Mouse (Mus musculus): ENCODE results near the gene Agtpbp1. TPM values are rescaled to one million over a fixed set of nuclear protein-coding genes. Genes with fewer than 3 reads are reported as not detected.
A peak's percentile ranks its signal among the peaks of the same experiment; 100 is the strongest.

Agtpbp1 gene
- polyA plus RNA-seq, 1 experiment from 2014 or later: 17.8 TPM

- Histone ChIP-seq H3K27ac (ENCODE audit: low read length) (no peak overlapping the region), H3K27me3 (ENCODE audit: control insufficient read depth, insufficient read depth, low read depth, low read length) (no peaks in the 10 kb centered on the region), H3K9me3 (ENCODE audit: control insufficient read depth, low read length) (no peaks in the 10 kb centered on the region), H3K4me2 (ENCODE audit: low read depth, low read length) (no peak overlapping the region), H3K4me3 (ENCODE audit: low read length) (no peak overlapping the region), H3K36me3 (ENCODE audit: control insufficient read depth, insufficient read depth, low read length) (peaks cover 4% of the 10 kb centered on the region; the same call in 1 of the 2 replicates), H3K9ac (ENCODE audit: low read length) (no peak overlapping the region), H3K4me1 (replicated peaks; ENCODE audit: control insufficient read depth, insufficient read depth, low read length) (no peaks in the 10 kb centered on the region)
- ATAC-seq (ENCODE audit: low read depth): no peak
- WGBS: 62% methylated on average over 11 of the region's 11 CpGs
Measured at GRCm38 (mm10) chr13:59521271-59522064, 63.6 kb downstream of the Agtpbp1 start.

GRCm38 (mm10) chr13:59520834-59521233 lies 64.2 kb downstream of the Agtpbp1 start:
- Histone ChIP-seq H3K4me2 (ENCODE audit: low read depth, low read length) (no peak overlapping the region), H3K27ac (ENCODE audit: low read length) (no peak overlapping the region), H3K27me3 (ENCODE audit: control insufficient read depth, insufficient read depth, low read depth, low read length) (no peaks in the 10 kb centered on the region), H3K4me3 (ENCODE audit: low read length) (no peak overlapping the region), H3K9me3 (ENCODE audit: control insufficient read depth, low read length) (no peaks in the 10 kb centered on the region), H3K9ac (ENCODE audit: low read length) (no peak overlapping the region), H3K4me1 (replicated peaks; ENCODE audit: control insufficient read depth, insufficient read depth, low read length) (no peaks in the 10 kb centered on the region), H3K36me3 (ENCODE audit: control insufficient read depth, insufficient read depth, low read length) (peaks cover 2% of the 10 kb centered on the region; the same call in 1 of the 2 replicates)
- 81% methylated on average over 2 of the region's 2 CpGs for WGBS
- no peak for ATAC-seq (ENCODE audit: low read depth)

- no peak overlapping the region for H3K9ac ChIP-seq (ENCODE audit: low read length)
- no peaks in the 10 kb centered on the region for H3K9me3 ChIP-seq (ENCODE audit: control insufficient read depth, low read length)
- no peak for ATAC-seq (ENCODE audit: low read depth)
- H3K27me3 ChIP-seq (ENCODE audit: control insufficient read depth, insufficient read depth, low read depth, low read length): no peaks in the 10 kb centered on the region
- 86% methylated on average over 6 of the region's 6 CpGs for WGBS
- H3K27ac ChIP-seq (ENCODE audit: low read length): no peak overlapping the region
- no peaks in the 10 kb centered on the region; the same call in 1 of the 2 replicates for H3K36me3 ChIP-seq (ENCODE audit: control insufficient read depth, insufficient read depth, low read length)
- H3K4me2 ChIP-seq (ENCODE audit: low read depth, low read length): no peak overlapping the region
- no peaks in the 10 kb centered on the region for H3K4me1 ChIP-seq (replicated peaks; ENCODE audit: control insufficient read depth, insufficient read depth, low read length)
- no peak overlapping the region for H3K4me3 ChIP-seq (ENCODE audit: low read length)
Measured at GRCm38 (mm10) chr13:59519479-59519878, 65.5 kb downstream of the Agtpbp1 start.

- Histone ChIP-seq H3K9ac (ENCODE audit: low read length) (no peak overlapping the region), H3K36me3 (ENCODE audit: control insufficient read depth, insufficient read depth, low read length) (no peaks in the 10 kb centered on the region; the same call in 1 of the 2 replicates), H3K4me2 (ENCODE audit: low read depth, low read length) (no peak overlapping the region), H3K27ac (ENCODE audit: low read length) (no peak overlapping the region), H3K4me3 (ENCODE audit: low read length) (no peak overlapping the region), H3K9me3 (ENCODE audit: control insufficient read depth, low read length) (no peaks in the 10 kb centered on the region), H3K4me1 (replicated peaks; ENCODE audit: control insufficient read depth, insufficient read depth, low read length) (no peaks in the 10 kb centered on the region), H3K27me3 (ENCODE audit: control insufficient read depth, insufficient read depth, low read depth, low read length) (no peaks in the 10 kb centered on the region)
- 50% methylated on average over 4 of the region's 4 CpGs for WGBS
- no peak for ATAC-seq (ENCODE audit: low read depth)
Measured at GRCm38 (mm10) chr13:59518016-59518415, 67.0 kb downstream of the Agtpbp1 start.

- Histone ChIP-seq H3K27ac (ENCODE audit: low read length) (no peak overlapping the region), H3K9me3 (ENCODE audit: control insufficient read depth, low read length) (no peaks in the 10 kb centered on the region), H3K4me1 (replicated peaks; ENCODE audit: control insufficient read depth, insufficient read depth, low read length) (peaks cover 2% of the 10 kb centered on the region), H3K4me2 (ENCODE audit: low read depth, low read length) (no peak overlapping the region), H3K27me3 (ENCODE audit: control insufficient read depth, insufficient read depth, low read depth, low read length) (no peaks in the 10 kb centered on the region), H3K9ac (ENCODE audit: low read length) (no peak overlapping the region), H3K4me3 (ENCODE audit: low read length) (no peak overlapping the region), H3K36me3 (ENCODE audit: control insufficient read depth, insufficient read depth, low read length) (no peaks in the 10 kb centered on the region; the same call in 1 of the 2 replicates)
- no peak for ATAC-seq (ENCODE audit: low read depth)
- WGBS: 34% methylated on average over 7 of the region's 7 CpGs
Measured at GRCm38 (mm10) chr13:59515074-59515473, 70.0 kb downstream of the Agtpbp1 start.

GRCm38 (mm10) chr13:59509644-59510366 lies 75.2 kb downstream of the Agtpbp1 start:
- Histone ChIP-seq H3K36me3 (ENCODE audit: control insufficient read depth, insufficient read depth, low read length) (peaks cover 3% of the 10 kb centered on the region), H3K9ac (ENCODE audit: low read length) (0 out of 2 replicates have a peak overlapping the region, but pooled peaks have one; percentile 18), H3K4me2 (ENCODE audit: low read depth, low read length) (peak overlapping the region; percentile 15), H3K27me3 (ENCODE audit: control insufficient read depth, insufficient read depth, low read depth, low read length) (no peaks in the 10 kb centered on the region), H3K4me1 (replicated peaks; ENCODE audit: control insufficient read depth, insufficient read depth, low read length) (peaks cover 18% of the 10 kb centered on the region), H3K9me3 (ENCODE audit: control insufficient read depth, low read length) (no peaks in the 10 kb centered on the region), H3K27ac (ENCODE audit: low read length) (peak overlapping the region; percentile 77), H3K4me3 (ENCODE audit: low read length) (peak overlapping the region; percentile 10; the same call in 1 of the 2 replicates)
- WGBS: 36% methylated on average over 10 of the region's 10 CpGs
- ATAC-seq (ENCODE audit: low read depth): peak; percentile 71

GRCm38 (mm10) chr13:59508584-59508983 lies 76.4 kb downstream of the Agtpbp1 start:
- 44% methylated on average over 4 of the region's 4 CpGs for WGBS
- no peak overlapping the region for H3K4me3 ChIP-seq (ENCODE audit: low read length)
- no peaks in the 10 kb centered on the region for H3K9me3 ChIP-seq (ENCODE audit: control insufficient read depth, low read length)
- H3K9ac ChIP-seq (ENCODE audit: low read length): no peak overlapping the region
- H3K4me1 ChIP-seq (replicated peaks; ENCODE audit: control insufficient read depth, insufficient read depth, low read length): peaks cover 19% of the 10 kb centered on the region
- peaks cover 3% of the 10 kb centered on the region for H3K36me3 ChIP-seq (ENCODE audit: control insufficient read depth, insufficient read depth, low read length)
- H3K27ac ChIP-seq (ENCODE audit: low read length): peak overlapping the region; percentile 8
- no peaks in the 10 kb centered on the region for H3K27me3 ChIP-seq (ENCODE audit: control insufficient read depth, insufficient read depth, low read depth, low read length)
- H3K4me2 ChIP-seq (ENCODE audit: low read depth, low read length): no peak overlapping the region
- peak; percentile 82 for ATAC-seq (ENCODE audit: low read depth)

- no peaks in the 10 kb centered on the region for H3K9me3 ChIP-seq (ENCODE audit: control insufficient read depth, low read length)
- no peak overlapping the region for H3K9ac ChIP-seq (ENCODE audit: low read length)
- H3K27ac ChIP-seq (ENCODE audit: low read length): no peak overlapping the region
- H3K27me3 ChIP-seq (ENCODE audit: control insufficient read depth, insufficient read depth, low read depth, low read length): no peaks in the 10 kb centered on the region
- H3K36me3 ChIP-seq (ENCODE audit: control insufficient read depth, insufficient read depth, low read length): peaks cover 3% of the 10 kb centered on the region
- ATAC-seq (ENCODE audit: low read depth): no peak
- peaks cover 27% of the 10 kb centered on the region for H3K4me1 ChIP-seq (replicated peaks; ENCODE audit: control insufficient read depth, insufficient read depth, low read length)
- no peak overlapping the region for H3K4me2 ChIP-seq (ENCODE audit: low read depth, low read length)
- 72% methylated on average over 1 of the region's 1 CpGs for WGBS
- H3K4me3 ChIP-seq (ENCODE audit: low read length): no peak overlapping the region
Measured at GRCm38 (mm10) chr13:59506450-59506849, 78.6 kb downstream of the Agtpbp1 start.

- WGBS: 87% methylated on average over 4 of the region's 4 CpGs
Measured at GRCm38 (mm10) chr13:59505867-59506266, 79.2 kb downstream of the Agtpbp1 start.

More at GRCm38 (mm10) chr13:59505867-59506266, 79.2 kb downstream of the Agtpbp1 start:
- H3K4me3 ChIP-seq (ENCODE audit: low read length): no peak overlapping the region
- peaks cover 3% of the 10 kb centered on the region for H3K36me3 ChIP-seq (ENCODE audit: control insufficient read depth, insufficient read depth, low read length)
- H3K9me3 ChIP-seq (ENCODE audit: control insufficient read depth, low read length): no peaks in the 10 kb centered on the region
- H3K4me2 ChIP-seq (ENCODE audit: low read depth, low read length): no peak overlapping the region
- H3K9ac ChIP-seq (ENCODE audit: low read length): no peak overlapping the region
- no peak for ATAC-seq (ENCODE audit: low read depth)
- H3K4me1 ChIP-seq (replicated peaks; ENCODE audit: control insufficient read depth, insufficient read depth, low read length): peaks cover 27% of the 10 kb centered on the region
- no peaks in the 10 kb centered on the region for H3K27me3 ChIP-seq (ENCODE audit: control insufficient read depth, insufficient read depth, low read depth, low read length)
- no peak overlapping the region for H3K27ac ChIP-seq (ENCODE audit: low read length)

Measured in lung, embryonic 16.5 days (tissue).